Mouse (Mus musculus) left cerebral cortex, postnatal 4 days (tissue): ENCODE results near the gene Tshz2. TPM values are rescaled to one million over a fixed set of nuclear protein-coding genes. Genes with fewer than 3 reads are reported as not detected.
"Not testable (repeated sequence)": the region's sequence is repeated elsewhere in the genome, so short reads cannot be mapped to it uniquely, and the experiment has no call there.

Experiments
- DNase-seq: peaks from one replicate; pipeline ENCODE4 v3.0.0-alpha.2; 2022
- intact Hi-C: fragments of 180-260 bp; cut with DNase I; formaldehyde crosslinking; loops from one replicate; pipeline ENCODE4 v1.15.1; 2025
- total RNA-seq, 2 experiments: library from RNA; stranded (reverse); gene quantifications; 2 replicates each; pipeline ENCODE4 v1.2.3; 2021

Gene Tshz2
- total RNA-seq, 2 experiments from 2014 or later, result 29.9 to 52.3 TPM

DNA sequence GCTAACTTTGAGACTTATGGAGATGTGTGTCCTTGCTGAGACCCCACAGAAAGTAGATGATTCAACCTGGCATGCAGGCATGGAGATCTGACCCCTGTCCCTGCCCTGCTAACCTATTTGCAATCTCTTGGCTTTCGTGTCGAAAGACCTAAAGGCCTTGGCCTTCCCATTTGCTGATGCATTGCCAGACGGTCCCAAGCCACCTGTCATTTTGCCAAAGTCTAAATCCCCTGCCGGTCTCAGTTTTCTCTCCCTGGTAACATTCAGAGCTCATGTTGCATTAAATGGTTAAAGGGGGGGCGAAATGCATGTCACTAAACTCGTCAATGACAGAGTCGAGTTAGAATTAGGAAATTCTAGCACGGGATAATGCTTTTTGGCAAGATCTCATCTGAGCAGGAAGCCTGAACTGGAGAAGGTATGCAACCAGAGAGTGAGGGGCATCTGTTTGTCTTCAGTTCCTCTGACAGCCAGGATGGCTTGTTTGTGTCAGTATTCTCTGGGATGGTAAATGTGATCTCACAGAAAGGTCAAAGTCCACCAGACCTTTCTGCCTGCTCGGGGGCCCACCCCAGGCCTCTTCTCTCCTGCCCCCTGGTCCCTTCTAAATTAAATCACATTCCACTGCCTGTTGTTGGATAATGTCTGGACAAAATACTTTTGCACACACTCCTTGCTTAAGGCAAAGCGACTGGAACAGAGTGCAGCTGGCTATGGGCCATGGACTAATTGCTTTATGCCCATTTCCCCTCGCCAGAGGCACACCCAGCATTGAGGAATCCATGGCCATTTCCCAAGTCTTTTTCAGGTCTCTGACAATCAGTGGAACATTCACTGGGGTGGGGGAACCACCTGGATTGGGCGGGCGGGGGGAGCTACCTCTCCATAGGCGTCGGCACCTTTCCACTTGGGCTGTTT, 118.0 kb downstream of the Tshz2 start:
- peak; percentile 34 for DNase-seq
- intact Hi-C loops, result no loop called here

DNA sequence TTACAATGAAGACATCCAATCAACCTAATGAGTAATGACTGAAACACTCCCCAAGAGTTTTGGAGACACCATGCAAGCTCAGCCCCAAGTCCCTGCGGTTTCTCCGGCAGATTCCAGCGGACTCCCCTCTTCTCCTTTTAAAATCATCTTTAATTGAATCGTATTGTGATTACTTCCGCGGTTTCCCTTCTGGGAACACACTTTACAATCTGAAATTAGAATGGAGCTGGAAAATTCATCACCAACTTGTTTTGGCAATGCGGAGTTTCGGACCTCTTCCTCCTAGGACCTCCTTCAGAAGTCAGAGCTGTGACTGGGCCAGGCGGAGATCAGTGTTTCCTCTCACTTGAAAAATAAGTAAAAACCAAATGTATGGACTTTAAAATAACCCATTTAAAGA, 119.3 kb downstream of the Tshz2 start:
- intact Hi-C loops, result no loop called here
- DNase-seq, result no peak

DNA sequence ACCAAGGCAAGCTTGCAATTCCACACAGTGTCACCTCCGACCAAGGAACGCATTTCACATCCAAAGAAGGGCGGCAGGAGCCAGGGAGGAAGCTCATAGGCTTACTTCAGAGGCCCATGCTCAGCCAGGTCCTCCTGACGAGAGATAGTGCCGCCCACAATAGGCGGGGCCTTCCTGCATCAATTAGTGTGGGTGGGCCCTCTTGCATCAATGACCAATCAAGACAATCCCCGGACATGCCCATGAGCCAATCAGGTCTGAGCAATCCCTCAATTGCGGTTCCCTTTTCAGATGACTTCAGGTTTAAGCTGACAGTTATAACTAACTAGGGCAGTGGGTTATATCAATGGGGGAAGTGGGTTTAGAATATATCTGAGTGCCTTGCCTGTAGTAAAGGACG, 120.6 kb downstream of the Tshz2 start:
- DNase-seq, result no peak
- intact Hi-C loops, result no loop called here

DNA sequence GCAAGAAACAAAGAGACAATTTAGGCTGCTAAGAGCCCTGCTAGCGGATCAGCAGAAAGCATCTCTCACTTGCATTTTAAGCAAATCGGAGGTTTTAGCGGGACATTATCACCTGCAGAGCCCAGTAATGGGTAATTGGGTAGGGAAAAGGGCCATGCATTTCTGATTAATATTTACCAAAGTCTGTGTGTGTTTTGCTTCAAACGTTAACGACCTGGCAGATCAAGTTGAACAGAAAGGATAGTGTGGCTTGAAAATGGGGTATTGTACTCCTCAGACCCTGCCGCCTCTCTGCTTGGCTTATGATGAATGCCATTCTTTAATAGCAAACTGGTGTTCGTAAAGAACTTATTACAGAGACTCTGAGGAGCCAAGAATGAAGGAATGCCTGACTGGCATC, 122.3 kb downstream of the Tshz2 start:
- intact Hi-C loops, result no loop called here
- DNase-seq, result no peak

DNA sequence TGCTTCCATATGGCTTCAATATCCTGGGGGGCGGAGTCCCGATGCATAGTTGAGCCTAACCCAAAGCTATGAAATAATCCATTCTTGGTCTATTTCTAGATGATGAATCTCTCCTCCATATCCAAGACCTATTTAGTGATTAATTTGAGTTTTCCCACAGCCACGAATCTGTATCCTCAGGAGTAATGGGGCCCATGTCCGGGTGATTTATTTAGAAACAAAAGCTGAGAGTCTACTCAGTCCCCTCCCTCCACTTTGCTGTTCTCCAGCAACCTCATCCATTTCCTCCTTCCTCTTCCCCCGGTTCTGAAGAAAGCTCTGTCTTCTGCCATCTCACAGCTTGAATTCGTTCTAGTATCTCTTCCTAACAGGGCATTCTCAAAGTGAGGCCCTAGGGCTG, 125.3 kb downstream of the Tshz2 start:
- no peak for DNase-seq
- intact Hi-C loops, result no loop called here

DNA sequence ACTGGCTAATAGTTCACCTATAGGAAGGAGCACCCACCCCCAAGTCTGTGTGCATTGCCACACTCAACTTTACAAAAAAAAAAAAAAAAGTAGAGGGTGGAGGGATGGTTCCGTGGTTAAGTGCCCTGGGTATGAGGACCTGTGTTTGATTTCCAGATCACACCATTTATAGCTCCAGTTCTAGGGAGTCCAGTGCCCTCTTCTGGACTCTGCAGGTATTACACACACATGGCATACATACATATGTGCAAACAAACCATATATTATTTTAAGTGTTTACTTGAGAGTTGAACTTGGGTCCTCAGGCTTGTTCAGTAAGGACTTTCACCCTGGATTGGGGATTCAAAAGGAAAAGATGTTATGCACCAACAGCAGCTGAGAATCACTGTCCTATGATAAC, 127.3 kb downstream of the Tshz2 start:
- intact Hi-C loops, result no loop called here
- no peak for DNase-seq

DNA sequence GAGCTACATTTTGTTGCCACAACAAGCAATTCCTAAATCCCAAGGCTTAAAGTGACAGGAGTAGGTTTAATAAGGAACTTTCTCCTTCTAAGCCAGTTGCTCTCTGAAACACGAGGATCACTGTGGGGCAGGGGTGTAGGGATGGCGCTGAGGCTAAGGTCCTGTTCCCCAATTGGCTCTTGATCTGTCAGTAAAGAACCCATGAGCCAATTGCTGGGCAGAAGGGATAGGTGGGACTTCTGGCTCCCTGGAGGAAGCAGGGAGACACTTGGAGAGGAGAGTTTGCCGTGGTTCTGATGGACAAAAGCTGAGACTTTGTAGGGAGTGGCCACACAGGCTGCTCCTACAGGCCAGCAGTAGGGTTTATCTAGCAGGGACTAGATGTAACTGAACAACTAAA, 128.9 kb downstream of the Tshz2 start:
- DNase-seq, result no peak
- intact Hi-C loops, result no loop called here

DNA sequence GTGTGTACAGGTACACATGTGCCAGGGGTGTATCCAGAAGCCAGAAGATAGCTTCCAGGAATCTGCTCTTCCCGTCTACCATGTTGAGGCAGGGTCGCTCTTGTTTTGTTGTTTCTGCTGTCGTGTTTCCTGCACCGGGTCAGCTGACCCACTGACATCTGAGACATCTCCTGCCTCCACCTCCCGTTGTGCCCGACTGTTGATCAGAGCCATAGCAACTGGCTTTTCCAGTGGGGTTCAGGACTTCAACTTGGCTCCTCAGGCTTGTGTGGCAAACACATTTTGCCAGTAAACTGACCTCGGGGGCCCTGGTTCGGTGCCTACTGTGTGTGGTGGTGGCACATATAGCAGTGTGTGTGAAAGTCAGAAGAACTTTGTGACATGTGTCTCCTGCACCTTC, 129.5 kb downstream of the Tshz2 start:
- intact Hi-C loops, result no loop called here
- no peak for DNase-seq

DNA sequence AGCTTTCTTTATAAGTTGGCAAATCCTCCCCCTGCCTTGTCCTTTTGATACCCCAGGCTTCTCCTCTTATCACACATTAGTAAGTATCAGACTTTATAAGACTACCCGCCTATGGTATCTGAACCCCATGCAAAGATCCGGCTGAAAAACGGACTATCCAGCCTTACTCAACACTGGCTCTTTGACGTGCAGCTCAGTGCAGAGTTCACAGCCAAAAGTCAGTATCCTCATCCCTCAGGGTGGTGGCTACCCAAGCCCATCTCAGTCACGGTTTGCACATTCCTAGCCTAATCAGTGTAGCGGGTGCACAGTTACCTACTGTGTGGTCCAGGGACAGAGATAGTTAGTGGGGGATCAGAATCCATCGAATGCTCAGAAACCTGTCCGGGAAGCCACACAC, 130.9 kb downstream of the Tshz2 start:
- DNase-seq, result no peak
- intact Hi-C loops, result no loop called here

DNA sequence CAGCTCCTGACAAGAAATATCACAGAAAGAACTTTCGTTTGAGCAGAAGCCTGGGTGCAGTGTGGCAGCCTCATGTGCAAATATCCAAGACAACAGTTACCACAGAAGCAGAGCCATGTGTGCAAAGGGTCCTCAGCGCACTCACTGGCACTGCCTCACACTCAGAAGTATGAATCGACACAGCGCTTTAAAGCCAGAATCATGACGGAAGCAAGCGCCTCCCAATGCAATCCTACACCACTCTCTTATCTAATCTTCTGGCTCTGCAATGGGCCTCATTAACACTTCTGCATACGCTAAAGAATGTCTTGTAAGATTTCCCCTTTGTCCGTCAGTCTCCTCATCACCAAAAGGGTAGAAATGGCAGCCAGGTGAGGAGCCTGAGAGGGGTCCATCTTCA, 133.4 kb downstream of the Tshz2 start:
- DNase-seq, result no peak

DNA sequence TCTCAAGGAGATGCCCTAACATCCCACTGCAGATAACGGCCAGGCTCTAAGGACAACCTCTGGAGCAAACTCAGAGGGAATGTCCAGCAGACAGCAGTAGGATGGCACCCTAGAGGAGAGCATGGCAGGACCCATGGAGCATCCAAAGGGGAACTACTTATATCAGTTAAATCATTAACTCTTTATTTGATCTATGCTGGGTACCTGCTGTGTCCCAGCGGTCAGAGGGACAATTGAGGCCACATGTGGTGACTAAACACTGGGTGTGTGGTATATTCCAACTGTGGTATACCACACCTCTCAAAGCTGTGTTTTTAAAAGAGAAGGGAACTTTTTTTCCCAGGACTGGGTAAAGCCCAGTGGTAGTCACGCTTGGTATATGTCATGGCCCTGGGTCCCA, 134.5 kb downstream of the Tshz2 start:
- intact Hi-C loops, result no loop called here
- DNase-seq, result no peak

More for the DNA sequence above, 133.4 kb downstream of the Tshz2 start:
- intact Hi-C loops, result no loop called here

DNA sequence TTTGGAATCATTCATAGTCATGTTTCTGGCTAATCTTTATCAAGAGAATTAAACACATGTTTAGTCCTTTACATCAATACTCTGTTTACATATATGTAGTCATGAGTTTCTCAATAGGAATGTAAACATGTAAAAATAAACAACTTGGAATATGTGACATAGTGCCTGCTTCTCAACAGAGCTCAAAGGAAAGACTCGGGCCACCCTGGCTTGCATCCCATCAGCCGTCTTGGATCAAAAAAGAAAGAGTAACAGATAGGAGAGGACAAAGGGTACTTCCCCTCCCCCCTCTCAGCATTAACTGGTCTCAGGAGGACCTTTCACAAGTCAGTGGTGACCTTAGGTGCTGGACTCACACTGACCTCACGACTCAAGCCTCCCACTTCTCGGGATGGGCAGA, 142.3 kb downstream of the Tshz2 start:
- no peak for DNase-seq
- intact Hi-C loops, result no loop called here

DNA sequence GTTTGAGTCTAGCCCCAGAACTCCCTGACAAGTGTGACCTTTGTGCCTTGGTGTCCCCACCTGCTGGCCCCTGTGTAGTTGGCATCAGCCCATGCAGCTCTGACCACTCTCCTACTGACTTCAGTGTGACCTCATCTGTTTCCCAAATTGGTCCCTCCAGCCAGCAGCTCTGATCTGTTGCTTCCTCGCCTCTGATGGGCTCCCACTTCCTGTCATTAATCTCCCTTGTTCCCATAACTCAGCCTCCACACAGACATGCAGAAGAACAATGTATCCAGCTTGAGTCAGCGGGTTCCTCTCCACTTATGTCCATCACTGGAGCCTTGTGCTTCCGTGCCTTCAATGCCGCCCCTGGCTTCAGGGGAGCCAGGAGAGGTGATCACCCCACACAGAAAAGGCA, 144.4 kb downstream of the Tshz2 start:
- no peak for DNase-seq
- intact Hi-C loops, result no loop called here

DNA sequence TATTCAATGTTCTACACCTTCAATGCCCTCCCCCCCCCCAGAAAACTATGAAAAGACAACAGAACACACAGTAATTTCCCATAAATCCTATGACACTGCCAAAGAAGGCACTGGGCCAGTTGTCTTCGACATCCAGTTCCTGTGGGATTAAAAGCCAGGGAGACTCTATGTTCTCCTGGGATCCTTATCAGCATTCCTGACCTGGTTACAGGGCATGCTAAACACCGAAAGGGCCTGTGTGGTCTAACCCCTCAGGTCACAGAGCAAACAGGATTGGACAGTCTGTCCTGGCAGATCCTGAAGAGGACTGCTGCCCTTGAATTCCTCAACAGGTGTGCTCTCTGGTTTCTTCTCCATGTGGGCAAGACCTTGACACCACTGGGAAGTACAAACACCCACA, 145.0 kb downstream of the Tshz2 start:
- intact Hi-C loops, result no loop called here
- DNase-seq, result no peak

DNA sequence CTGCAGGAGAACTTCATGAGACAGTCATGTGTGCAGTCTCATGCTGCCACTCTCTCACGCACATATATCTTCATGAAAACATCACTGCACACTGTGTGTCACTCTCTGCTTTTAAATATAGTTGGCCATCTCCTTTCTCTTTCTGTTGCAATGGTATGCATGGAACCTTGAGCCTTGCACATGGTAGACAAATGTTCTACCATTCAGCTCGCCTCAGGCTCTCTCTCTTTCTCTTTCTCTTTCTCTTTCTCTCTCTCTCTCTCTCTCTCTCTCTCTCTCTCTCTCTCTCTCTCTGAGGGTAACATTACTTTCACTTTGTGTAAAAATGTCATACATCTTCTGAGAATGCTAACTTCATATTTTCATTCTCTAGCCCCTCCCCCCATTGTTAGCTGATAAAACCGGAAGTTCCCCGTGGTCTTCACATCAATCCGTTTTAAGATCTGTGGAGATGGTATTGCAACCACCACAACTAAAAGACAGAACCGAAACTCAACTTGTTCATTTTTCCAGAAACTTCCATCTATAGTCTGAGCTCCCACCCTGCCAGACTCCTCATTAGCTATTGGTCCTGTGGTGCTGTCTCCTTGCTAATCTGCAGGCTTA, 146.0 kb downstream of the Tshz2 start:
- no peak for DNase-seq
- intact Hi-C loops, result no loop called here

DNA sequence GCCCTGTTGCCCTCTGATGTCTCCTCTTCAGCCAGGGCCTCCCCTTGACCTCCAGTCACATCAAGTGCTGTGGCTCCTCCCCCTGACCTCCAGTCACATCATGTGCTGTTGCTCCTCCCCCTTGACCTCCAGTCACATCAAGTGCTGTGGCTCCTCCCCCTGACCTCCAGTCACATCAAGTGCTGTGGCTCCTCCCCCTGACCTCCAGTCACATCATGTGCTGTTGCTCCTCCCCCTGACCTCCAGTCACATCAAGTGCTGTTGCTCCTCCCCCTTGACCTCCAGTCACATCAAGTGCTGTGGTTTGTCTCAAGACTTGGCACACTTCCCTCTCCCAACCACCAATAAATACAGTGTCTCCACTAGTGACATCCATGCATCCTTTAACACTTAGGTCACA, 148.9 kb downstream of the Tshz2 start:
- intact Hi-C loops, DNase-seq: not testable (repeated sequence)

DNA sequence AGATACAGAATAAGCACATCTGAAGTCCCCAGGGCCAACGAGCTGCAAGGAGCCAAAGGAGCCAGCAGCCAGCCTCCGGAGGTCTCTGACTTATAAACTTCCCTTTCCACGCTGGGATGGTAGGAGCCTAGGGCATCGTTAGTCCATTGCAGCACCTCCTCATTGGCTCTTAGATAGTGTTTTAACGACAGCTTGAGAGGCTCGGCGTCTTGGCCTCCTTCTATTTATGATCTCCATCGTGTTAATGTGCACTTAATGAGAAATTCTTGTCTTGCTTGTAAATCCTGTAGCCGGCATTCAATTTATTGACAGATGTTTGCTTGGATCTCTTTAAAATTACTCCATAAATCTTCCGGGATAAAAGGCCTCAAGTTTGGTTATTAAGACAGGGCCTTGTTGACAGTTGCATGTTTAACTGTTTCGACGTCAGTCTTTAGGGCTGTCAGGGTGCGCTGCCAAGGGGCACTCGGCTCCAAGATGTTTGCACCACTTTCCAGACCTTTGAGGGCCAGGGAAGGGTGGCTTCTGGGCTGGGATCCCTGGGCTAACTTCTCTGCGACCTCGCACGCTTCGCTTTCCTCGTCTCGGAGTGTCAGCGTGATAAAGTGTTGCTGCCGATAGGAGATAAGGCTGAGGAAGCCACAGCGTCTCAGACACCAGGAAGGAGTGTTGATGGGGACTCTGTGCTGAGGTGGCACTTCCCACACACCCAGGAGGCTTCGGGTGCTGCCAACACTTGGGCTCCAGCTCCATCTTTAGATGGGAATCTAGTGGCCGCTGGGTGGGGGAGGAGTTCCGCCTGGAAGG, 150.3 kb downstream of the Tshz2 start:
- intact Hi-C loops, result no loop called here
- DNase-seq, result no peak

DNA sequence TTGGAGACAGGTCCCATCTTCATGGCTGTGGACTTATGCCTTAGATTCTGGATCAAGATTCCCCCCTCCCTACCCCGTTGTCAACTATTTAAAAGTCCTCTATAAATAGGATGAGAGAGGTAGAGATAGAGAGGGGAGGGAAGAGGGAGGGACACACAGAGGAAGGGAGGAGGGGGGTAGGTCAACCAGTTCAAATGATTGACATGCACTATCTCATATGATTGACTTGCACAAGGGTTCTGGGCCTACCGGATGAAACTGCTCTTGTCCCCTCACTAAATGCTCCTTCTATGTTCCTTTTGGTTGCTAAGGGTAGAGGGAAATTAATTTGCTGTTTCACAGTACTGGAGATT, 150.8 kb downstream of the Tshz2 start:
- intact Hi-C loops, result no loop called here

DNA sequence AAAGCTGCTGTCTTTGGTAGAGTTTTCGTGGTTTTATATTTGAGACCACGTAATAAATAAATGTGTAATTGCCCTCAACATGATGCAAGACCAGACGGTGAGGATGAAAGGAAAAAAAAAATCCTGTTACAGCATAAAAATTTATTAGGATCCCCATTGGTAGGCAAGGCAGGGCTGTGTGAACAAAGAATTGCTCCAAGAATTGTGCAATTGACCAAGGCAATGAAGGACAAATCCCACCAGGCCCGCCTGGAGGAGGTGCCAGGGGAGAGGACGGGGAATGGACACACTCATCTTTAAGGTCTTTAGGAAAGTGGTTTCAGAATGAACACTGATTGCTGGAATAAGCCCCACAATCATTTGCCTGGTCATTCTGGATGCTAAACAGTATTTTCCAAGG, 154.6 kb downstream of the Tshz2 start:
- DNase-seq, result no peak
- intact Hi-C loops, result no loop called here

More for the DNA sequence above, 150.8 kb downstream of the Tshz2 start:
- DNase-seq, result no peak

DNA sequence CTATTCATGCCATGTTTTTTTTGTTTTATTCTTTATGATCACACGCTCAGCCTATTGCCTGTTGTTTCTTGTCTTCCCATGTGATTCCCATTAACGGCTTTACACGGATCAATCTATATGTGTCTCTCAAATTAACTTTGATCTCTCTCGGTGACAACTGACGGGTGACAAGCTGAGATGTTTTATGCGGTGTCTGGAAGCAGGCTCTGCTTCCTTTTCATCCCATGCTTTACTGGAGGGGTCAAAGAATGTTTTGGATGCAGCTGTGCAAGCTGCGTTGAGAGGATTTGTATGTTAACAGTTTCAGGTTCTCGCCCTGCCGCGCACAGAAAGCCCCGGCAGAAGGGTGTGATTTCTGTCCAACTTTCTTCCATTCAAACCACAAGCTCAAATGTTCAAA, 155.1 kb downstream of the Tshz2 start:
- intact Hi-C loops, result no loop called here
- no peak for DNase-seq

DNA sequence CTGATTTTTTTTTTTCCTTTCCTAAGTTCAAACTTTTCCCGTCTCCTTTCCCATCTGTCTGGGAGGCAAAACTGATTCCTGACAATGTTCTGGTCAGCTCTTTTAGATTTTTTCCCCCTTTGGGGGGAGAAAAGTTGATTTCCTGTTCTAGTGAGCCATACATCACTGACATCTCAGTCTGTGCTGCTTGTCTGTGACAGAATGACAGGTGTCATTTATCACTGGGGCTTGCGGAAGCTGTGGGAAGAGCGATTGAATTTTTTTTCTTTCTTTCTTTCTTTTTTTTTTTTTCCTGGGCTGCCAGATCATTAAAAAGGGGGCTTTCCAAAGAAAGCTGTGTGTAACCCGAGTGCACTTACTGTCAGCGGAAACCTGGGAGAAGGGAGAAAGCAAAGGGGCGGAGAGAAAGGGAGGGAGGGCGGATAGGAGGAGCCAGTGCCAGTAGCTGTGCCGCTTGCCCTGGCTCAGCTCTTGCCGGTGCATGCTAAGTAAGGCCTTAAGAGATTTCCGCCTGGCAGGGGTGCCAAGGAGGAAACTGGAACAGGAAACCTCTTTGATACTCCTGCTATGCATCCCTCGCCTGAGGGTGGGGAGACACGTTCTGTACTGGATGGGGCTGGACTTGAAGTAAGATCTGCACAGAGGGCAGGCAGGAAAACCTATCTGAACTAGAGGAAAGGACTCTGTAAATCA, 157.8 kb downstream of the Tshz2 start:
- intact Hi-C loops, result no loop called here
- peak; percentile 43 for DNase-seq
